Mouse (Mus musculus) adrenal gland (tissue): ENCODE measurements around the gene Rad51b.

Experiments
- intact Hi-C: fragments of 180-260 bp; cut with DNase I; formaldehyde crosslinking; loops from one replicate; pipeline ENCODE4 v1.15.1; 2025

Gene Rad51b

GRCm38 (mm10) chr12:79719091-79719846 is 422.2 kb downstream of the Rad51b start:
- intact Hi-C loops, result no loop called here

DNA sequence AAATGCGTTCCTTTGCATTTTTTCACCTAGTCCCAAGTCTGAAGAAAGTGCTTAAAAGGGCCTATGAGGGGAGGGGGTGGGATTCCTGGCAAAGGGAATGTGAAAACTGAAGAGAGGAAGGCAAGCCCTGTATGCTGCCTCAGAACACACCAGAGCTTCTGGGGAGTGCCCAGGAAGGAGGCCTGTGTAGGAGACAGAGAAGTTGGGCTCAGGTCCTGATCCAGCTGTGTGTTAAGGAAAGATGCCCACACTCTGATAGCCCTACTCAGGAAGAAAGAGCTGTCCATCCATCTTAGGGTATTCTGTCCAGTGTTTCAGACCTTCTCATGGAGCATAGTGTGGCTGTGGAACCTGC is 422.7 kb downstream of the Rad51b start:
- intact Hi-C loops, result no loop called here

GRCm38 (mm10) chr12:79724875-79725274 is 427.8 kb downstream of the Rad51b start:
- intact Hi-C loops, result no loop called here

DNA sequence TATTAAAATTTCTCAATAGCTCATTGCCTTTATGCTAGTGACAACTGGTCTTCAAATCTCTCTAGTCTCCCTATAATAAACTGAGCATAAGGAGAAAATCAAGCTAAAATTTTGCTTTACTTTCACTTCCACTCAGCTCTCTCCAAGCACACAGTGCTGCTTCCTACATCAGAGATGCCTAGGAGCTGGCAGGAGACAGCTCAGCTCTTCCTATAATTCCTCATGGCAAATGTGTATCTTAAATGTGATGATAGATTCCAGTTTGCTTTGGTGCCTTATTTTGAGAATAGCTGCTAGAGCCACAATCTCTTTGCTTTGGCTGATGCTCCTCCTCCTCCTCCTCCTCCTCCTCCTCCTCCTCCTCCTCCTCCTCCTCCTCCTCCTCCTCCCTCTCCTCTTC is 428.6 kb downstream of the Rad51b start:
- intact Hi-C loops, result no loop called here

GRCm38 (mm10) chr12:79726116-79726515 is 429.0 kb downstream of the Rad51b start:
- intact Hi-C loops, result no loop called here

- intact Hi-C loops, result no loop called here
These were observed 429.9 kb downstream of the Rad51b start for GRCm38 (mm10) chr12:79726959-79727358.

GRCm38 (mm10) chr12:79729926-79730506 is 432.9 kb downstream of the Rad51b start:
- intact Hi-C loops, result no loop called here

DNA sequence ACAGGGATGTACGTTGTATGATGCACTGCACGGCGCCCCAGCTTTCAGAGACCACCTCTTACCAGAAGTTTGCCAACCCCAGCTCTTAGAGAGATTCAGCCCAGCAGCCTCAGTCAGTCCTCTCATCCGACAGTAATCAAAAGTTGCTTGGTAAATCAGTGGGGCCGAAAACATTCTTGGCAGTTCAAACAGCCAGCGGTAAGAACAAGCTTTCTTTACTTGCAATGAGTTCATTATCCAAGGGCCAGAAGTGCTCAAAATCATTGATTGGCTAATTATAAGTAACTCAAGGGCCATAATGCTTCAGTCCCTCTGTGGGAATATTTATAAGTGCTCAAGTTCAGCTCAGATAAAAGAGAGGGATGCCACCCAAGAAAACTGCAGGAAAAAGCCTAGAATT is 434.8 kb downstream of the Rad51b start:
- intact Hi-C loops, result no loop called here

DNA sequence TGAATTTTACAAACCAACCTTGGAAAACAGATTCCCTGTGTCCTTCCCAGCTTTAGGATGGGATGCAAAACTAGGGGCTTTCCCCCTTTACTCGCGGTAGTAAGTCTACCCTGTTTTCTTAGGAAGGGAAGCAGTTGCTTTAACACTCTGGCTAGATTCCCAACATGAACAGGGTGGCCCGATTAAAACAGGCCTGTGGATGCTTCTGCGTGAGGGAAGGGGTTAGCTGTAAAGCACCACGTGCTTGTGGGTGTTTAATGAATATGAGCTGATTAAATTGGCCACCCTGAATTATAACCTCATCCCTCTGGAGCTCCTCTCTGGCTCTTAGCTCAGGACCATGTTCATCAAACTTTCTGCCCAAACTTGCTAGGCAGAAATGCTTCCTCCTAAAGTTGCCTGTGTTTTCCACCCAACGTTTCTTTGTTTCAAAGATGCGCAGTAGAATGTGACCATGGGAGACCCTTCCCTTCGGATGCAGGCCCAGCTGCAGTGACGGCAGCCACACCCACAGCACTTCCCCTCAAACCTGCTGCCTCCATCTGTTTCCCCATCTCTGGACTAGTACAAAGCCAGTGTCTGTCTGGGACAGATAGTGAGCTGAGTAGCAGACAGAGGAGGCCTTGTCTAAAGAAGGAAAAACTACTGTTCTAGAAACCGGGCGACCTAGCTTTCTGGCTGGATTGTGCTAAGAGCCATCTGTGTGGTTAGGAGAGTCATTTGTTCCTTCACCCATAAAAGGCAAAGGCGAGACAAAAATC is 435.5 kb downstream of the Rad51b start:
- intact Hi-C loops, result no loop called here

- intact Hi-C loops, result no loop called here
These were observed 438.3 kb downstream of the Rad51b start for GRCm38 (mm10) chr12:79735341-79735785.

DNA sequence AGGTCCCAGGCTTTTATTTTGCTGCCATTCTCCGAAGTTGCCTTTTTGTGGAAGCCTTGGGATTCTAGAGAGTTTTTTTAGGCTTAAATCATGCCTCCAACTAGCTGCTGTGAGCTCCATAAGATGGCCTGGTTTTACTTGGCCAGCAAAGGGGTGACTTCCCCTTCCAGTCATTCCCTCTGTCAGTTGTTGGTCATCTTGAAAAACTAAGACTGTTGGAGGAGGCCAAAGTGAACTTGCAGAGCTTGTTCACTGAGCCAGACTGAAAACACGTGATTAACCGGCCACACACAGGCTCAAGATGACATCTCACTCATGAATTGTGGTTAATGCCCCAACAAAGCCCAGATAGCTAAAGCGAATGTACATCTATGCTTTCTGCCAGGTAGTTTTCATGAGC is 438.8 kb downstream of the Rad51b start:
- intact Hi-C loops, result no loop called here

GRCm38 (mm10) chr12:79738700-79739099 is 441.6 kb downstream of the Rad51b start:
- intact Hi-C loops, result no loop called here

DNA sequence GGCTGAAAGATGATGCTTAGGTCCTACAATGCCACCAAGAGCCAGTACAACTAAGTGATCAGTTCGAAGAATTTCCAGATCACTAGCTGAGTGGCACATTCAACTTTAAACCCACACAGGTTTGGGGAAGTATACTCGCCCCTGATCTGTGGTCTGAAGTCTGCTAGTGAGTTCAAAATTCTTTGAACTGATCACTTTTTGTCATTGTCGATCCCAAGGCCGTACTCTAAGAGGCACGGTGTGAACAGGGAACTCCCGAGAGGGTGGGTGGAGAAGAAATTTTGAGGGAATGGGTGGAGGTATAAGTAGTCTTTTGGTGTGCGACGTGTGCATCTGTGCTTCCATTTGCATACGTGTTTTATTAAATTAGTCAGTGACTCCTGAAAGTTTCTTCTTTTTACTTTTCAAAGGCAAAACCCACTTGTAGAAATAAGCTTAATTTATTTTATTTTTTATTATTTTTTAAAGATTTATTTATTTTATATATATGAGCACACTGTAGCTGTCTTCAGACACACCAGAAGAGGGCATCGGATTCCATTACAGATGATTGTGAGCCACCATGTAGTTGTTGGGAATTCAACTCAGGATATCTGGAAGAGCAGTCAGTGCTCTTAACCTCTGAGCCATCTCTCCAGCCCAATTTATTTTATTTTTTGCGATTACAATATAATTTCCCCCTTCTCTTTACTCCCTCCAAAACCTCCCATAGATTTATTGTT is 443.0 kb downstream of the Rad51b start:
- intact Hi-C loops, result loop anchor here (5.0 kb wide), 1 partner anchor 372 kb away; the partner anchor contains the start of gene Zfp36l1

- intact Hi-C loops, result loop anchor here (5.0 kb wide), 1 partner anchor 370 kb away; the partner anchor contains the start of gene Zfp36l1
These were observed 445.1 kb downstream of the Rad51b start for GRCm38 (mm10) chr12:79742211-79742610.

DNA sequence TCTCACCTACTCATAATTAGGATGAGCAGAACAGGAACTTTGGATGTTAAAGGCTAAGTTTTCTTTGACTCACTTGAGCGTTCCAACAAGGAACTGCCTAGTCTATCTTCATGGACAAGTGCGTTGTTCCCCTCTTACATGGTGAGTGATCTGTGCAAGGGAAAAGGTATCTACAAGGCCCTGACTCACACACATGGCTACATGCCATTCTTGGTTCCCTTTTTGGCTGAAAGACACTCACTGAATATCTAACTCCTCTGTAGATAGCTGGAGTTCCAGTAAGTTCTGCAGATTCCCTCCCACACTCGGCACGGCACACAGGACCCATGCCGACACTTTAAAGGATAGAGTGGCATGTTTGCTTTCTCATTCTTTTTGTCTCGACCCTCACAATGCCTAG is 447.0 kb downstream of the Rad51b start:
- intact Hi-C loops, result loop anchor here (5.0 kb wide), 1 partner anchor 368 kb away; the partner anchor contains the start of gene Zfp36l1

DNA sequence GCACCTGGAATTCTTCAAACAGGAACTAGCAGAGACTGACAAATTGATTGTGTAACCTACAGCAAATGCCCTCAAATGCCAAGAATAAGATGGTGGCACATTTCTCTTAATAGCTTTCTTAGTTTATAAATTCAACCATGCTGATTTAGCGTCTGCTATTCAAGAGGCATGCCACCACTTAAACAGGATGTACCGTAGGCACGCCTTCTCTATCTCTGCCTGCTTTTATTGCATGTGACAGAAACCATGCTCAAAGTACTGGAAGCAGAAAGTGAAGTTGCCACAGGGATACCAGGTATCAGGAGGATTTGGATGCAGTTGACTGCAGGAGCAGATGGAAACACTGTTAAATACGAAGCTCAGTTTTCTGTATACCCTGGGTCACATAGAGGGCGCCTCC is 448.1 kb downstream of the Rad51b start:
- intact Hi-C loops, result no loop called here

DNA sequence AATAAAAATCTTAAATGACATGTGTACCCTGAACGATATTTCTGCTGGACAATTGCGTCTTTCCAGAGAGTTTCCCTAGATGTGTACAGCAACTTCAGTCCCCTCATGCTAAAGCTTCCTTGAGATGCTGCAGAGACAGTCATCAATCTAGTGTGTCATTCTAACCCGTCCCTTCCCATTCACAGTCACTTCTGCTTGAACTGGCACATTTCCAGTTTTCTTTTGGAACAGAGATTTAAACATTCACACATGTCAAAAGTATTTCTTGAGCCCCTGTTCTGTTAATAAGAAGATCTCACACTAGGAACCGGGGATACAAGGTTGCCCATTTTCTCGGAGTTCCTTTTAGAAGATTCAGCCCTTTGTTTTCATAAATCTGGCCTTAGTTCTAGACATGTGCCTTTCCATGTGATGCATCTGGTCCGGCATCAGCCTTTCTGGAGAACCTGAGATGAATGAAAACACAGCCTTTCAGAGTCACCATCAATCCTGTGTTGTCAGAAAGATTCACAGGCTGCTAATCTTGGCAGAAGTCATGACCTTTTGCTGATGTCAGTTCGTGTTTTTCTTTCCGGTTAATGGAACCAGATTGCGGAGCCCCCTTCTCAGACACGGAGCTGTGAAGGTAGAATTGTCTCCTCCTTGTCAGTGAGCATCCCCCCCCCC is 448.9 kb downstream of the Rad51b start:
- intact Hi-C loops, result no loop called here

DNA sequence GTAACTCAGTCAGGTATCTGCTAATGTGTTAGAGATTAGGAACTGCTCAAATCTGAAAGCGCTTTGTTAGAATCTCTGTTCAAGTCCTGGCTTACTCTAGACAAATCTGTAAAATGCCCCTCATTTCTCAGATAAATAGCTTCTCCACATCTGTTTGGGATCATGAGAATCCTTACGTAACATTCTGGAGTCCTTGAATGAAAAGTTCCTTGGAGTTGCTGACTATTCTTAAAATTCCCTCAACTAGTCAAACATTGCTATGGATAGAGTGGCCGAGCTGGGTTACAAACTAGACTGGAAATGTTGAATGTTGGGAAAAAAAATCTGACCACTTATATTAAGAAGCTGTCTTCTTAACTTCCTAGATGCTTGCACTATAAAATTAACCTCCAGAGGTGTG is 450.5 kb downstream of the Rad51b start:
- intact Hi-C loops, result no loop called here

DNA sequence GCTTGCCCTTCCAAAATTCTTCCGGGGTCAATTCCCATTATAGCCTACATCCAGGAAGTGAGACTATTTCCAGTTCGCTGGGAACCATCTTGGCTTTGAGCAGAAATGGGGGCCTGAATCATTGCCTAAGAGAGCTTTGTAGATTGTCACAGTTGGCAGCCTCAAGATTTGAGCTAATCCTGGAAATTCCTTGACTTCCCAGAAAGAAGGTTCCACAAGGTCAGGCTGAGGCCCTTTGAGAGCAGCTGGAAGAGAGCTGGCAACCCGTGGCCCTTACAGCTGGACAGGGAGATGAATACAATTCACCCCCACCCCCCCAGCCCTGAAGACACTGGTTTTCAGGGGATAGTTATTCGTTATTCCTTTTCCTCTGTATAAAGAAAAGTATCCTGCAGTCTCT is 451.8 kb downstream of the Rad51b start:
- intact Hi-C loops, result no loop called here

DNA sequence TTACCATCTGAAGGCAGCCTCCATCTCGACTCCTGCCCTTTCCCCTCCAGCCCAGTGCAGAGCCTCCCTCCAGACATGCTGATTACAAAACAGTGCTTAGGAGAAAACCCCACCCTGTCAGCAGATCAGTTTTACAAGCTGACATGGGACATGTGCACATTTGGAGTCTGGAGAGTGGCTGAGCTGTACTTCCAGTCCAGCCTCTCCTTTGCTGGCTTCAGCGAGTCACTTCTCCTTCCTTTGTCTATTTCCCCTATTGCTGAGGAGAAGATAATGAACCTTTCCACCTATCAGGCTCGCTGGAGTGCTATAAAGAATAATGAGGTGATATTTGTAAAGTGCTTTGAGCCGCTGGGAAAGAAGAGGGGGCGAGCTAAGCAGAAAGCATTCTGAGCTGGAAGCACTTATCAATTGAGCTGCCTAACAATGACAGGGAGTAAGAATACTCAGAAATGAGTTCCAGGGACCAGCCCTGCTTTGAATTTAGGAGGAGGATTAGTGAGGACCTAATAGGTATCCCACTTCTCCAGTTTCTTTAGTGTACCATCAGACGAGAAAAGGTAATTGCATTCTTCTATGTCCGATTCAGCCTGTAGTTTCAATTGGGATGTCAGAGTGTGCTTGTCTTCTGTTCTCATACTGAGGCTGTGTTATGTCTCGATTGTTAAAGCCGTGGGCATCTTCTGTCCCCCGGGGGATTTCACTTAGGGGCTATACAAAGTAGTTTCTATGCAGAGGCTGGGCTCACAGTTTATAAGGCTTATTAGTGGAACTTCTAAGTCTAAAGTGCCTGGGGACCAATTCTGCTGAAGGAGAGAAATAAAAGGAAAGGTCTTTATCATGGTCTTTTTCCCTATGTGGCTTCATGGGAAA is 453.4 kb downstream of the Rad51b start:
- intact Hi-C loops, result no loop called here
